Mouse (Mus musculus) left cerebral cortex, postnatal 10 days (tissue): Measurements from ENCODE around the gene Fnbp1. TPM values are rescaled to one million over a fixed set of nuclear protein-coding genes. Genes with fewer than 3 reads are reported as not detected.

ENCODE experiments used
- DNase-seq, 2 experiments: peaks; one replicate each; pipeline ENCODE4 v3.0.0; 2021 to 2022; ENCODE audit warnings: low spot score in 2 of 2, mixed read lengths in 1 of 2; ENCODE audit errors: extremely low spot score in 1 of 2
- intact Hi-C: fragments of 180-260 bp; cut with DNase I; formaldehyde crosslinking; loops from one replicate; pipeline ENCODE4 v1.15.1; 2025
- total RNA-seq, 2 experiments: library from RNA; stranded (reverse); gene quantifications; 2 replicates each; pipeline ENCODE4 v1.2.3; 2021

Gene Fnbp1
- total RNA-seq, 2 experiments from 2014 or later, result 71.9 to 72.8 TPM

DNA sequence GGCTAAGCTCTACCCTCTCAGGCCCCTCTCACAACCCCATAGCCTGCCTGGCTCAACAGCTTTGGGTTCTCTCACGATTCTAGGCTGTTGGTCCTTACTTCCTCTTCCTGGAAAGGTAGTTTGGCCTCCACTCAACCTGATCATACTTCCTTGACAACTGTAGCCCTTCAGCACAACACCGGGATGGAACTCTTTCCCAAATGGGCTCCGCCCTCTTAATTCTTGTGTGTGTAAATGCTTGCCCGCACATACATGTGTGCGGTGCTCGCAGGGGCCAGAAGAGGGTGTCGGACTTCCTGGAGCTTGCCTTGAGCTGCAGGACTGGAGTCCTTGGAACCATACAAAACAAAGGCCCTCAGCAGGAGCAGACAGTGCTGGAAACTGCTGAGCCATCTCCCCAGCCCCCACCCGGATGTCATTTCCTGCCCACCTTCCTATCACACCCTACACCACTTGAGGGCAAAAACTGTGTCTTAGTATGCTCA is 11.0 kb downstream of the Fnbp1 start:
- intact Hi-C loops, result no loop called here
- DNase-seq, result peak in 1 of 2 experiments; percentile 71

GRCm38 (mm10) chr2:31129742-31130518 is 11.9 kb downstream of the Fnbp1 start:
- DNase-seq, result no peak

DNA sequence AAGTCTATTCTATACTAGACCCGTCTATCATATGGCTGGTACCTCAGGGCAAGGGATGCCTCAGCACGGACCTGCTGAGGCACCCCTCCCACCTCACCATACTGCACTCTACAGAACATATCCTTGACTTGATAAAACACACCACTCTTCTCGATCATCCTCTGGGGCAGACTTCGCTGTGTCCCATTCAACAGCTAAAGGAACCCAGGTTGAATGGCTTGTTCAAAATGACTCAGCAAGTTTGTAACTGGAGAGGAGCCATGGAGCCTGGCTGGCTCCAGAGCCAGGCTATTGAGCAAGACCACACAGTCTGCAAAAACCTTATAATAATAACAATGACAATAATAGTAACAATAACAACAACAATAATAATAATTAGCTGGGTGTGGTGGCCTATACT is 13.9 kb downstream of the Fnbp1 start:
- intact Hi-C loops, result no loop called here
- DNase-seq, result no peak

More at GRCm38 (mm10) chr2:31129742-31130518, 11.9 kb downstream of the Fnbp1 start:
- intact Hi-C loops, result no loop called here

- DNase-seq, result no peak
- intact Hi-C loops, result no loop called here
Measured at GRCm38 (mm10) chr2:31127219-31127618, 14.6 kb downstream of the Fnbp1 start.

DNA sequence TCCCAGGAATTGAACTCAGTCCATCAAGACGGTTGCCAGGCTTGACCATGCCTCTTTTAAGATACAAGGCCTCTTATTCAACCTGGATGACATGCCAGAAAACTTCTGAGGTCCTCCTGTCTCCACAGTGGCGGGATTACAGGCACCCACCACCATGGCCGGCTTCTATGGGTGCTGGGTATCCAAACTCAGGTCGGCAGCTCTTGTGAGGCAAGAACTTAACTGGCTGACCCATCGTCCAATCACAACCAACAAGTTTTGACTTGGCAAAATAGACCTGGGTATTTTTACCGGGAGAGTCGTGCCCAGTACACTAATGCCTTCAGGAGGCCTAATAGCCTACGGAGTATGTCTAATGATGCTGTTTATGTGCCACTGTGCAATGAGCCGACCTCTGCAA is 15.8 kb downstream of the Fnbp1 start:
- intact Hi-C loops, result no loop called here
- DNase-seq, result no peak

DNA sequence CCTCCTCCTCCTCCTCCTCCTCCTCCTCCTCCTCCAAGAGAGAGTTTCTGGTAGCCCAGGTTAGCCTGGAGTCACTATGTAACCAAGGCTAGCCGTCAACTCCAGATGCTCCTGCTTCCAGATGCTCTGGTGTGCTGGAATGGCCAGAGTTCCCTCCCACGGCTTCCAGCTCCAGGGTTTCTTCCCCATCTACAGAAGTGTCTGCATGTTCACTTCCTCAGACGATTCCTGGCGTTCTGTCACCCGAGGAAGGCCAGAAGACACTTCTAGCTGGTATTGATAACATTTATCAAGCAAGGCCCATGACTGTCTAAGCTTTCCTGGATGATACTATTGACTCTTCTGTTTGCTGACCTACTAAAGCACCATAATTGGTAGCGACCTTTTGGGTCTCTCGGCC is 16.7 kb downstream of the Fnbp1 start:
- intact Hi-C loops, result no loop called here
- DNase-seq, result no peak

DNA sequence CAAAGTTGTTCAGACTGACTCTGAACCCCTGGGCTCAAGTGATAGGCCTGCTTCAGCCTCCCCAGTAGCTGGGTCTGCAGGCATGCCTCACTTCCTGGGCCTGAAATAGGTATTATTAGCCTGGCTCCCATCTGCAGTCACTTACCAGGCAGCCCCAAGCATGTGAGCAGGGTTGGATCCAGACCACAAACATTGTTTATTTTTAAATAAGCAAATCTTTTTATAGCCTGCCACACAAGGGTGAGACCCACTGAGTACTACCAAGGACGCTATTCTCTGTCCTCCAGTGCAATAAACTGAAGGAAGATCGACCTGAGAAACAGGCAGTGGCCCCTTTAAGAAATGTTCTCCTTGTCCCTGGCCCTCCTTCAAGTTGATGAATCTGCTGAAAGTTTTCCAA is 17.1 kb downstream of the Fnbp1 start:
- intact Hi-C loops, result no loop called here
- no peak for DNase-seq

DNA sequence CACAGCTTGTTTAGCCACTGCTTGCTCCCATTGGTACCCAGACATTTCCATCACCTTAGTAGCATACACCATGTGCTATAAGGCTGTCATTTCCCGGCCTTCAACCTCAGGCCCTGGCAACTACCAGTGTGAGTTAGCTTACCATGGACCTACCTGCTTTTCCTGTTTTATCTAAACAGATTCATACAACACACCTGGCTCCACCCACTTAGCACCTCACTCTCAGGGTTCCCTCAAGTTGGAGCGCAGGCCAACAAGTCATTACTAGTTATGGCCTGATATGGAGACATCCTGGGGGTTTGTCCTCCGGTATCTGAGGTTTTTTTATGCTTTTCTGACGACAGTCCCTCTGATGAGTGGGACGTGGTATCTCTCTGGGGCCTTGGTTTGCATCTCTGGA is 18.3 kb downstream of the Fnbp1 start:
- intact Hi-C loops, result no loop called here
- DNase-seq, result no peak

DNA sequence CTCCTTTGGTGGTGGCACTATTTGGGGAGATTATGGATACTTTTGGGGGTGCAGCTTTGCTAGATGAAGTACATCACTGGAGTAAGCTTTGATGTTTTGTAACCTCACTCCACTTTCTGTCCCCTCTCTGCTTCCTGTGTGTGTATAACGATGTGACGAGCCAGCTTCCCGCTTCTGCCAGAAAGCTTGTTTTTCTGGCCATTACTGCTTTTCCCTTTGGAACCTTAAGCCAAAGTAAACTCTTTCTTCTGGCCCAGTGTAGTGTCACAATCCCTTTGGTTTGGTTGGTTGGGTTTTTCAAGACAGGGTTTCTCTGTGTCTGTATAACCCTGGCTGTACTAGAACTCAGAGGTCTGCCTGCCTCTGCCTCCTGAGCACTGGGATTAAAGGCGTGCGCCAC is 19.0 kb downstream of the Fnbp1 start:
- intact Hi-C loops, result no loop called here
- no peak for DNase-seq

GRCm38 (mm10) chr2:31121131-31121693 is 20.6 kb downstream of the Fnbp1 start:
- DNase-seq, result no peak
- intact Hi-C loops, result no loop called here

GRCm38 (mm10) chr2:31119795-31120194 is 22.0 kb downstream of the Fnbp1 start:
- DNase-seq, result peak; percentile 61 to 67
- intact Hi-C loops, result no loop called here

GRCm38 (mm10) chr2:31118639-31119380 is 23.0 kb downstream of the Fnbp1 start:
- intact Hi-C loops, result no loop called here
- DNase-seq, result no peak

DNA sequence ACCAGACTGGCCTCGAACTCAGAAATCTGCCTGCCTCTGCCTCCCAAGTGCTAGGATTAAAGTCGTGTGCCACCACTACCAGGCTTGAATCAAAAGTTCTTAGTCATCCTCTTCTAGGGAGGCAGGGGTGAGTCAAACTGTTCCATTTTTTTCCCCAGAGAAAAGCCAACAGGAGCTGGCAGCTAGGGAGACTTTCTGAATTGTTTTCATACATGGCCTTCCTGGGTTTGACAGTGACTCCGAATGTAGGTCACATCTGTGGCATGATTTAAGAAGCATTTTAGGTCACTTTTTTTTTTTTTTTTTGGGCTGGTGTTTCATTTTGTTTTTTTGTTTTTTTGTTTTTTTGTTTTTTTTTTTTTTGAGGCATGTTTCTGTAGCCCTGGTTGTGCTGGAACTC is 23.6 kb downstream of the Fnbp1 start:
- DNase-seq, result no peak
- intact Hi-C loops, result no loop called here

DNA sequence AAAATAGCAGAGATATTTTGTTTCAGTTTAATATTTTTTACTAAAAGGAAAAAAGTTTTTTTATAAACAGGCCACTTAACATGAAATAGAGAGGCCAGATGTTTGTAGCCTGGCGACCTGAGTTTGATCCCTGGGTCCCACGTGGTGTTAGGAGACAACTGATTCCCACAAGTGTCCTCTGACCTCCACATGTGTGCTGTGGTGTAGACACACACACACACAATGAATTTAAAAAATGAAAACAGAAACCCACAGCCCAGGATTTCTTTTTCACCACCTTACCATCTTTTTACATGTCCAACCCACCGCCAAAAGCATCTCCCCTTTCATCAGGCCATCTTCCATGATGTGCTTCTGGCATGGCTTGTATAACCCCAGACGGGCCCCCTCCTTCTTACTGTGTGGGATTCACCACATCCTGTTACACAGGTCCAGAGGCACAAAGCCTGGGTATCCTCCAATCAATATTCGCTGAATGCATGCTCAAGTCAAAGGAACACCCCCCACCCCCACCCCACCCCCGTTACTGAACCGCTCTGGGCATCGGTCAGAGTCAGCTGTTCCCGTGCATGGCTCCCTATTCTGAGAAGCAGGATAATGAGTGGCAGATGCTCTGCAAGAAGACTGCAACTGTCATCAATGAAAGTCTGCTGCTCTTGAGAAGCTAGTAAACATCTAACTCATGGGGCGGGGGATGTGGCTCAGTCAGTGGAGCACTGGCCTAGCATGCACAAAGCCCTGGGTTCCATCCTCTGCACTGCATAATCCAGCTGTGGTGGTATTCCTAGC is 25.7 kb downstream of the Fnbp1 start:
- intact Hi-C loops, result no loop called here
- DNase-seq, result no peak

DNA sequence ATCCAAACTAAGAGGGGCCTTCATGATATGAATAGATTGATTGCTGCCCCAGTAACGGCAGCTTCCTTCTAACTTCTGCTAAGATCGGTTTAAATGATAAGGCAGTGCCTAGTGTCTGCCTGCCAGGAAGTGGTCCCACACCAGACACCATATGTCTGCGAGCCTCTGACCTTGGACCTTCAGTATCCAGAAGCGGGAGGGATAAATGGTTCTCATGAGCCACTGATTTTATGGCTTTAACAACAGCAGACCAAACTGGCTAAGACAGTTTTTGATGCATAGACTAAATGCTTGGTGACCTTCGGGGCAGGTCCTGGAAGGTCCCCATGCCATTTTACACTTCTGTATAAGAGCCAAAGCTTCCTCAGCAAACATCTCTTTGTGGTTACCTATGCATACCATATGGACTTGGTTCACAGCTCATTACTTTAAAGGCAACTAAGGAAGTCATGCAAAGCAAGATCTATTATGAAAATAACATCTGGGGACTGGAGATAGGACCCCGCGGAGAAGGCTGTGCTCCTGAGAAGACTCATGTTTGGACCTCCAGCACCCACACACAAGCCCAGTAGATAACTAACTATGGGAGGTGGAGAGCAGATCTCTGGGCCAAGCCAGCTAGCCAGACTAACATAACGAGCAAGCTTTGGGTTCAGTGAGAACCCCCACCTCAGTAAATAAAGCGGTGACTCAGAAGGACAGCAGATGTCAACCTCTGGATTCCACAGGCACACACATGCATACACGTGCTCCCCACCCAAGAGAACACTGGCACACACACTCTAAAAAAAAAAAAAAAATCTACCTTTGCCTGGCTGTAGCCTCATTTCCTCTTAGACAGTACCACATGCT is 26.5 kb downstream of the Fnbp1 start:
- intact Hi-C loops, result no loop called here

DNA sequence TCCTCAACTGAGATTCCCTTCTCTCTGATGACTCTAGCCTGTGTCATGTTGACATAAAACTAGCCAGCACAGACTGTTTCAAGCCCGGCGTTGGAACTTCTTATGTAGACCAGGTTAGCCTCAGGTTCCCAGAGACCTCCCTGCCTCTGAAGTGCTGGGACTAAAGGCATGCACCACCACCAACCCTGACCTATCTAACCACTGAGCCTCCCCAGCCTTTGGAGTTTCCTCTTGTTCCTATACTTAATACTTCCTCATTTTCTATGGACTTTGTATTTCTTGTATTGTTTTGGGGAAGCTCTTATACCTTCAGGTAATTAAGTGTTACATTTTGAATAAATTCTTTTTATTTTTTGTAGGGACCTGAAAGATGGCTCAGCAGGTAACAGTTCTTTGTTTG is 27.6 kb downstream of the Fnbp1 start:
- DNase-seq, result no peak
- intact Hi-C loops, result no loop called here

More for the DNA sequence above, 26.5 kb downstream of the Fnbp1 start:
- no peak for DNase-seq

DNA sequence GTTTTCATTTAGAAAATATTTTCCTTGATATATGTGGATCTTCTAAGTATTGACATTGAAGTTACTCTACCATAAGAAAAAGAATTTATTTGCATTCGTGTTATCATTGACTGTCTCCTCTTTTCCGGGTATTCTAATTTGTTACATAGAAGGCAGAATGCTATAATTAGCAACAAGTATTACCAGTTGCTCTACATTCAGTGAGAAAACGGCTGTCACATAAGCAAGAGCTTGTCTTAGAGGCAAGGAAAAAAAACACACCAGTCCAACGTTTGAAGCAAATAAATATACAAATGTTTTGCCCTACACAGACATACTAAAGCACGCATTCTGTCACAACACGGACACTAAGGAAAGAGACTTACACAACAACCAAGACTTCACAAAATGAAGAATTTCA is 30.1 kb downstream of the Fnbp1 start:
- no peak for DNase-seq
- intact Hi-C loops, result no loop called here

GRCm38 (mm10) chr2:31109960-31110548 is 31.8 kb downstream of the Fnbp1 start:
- no peak for DNase-seq
- intact Hi-C loops, result no loop called here
